Comparison of ENCODE assay signal across 27 mouse cellular contexts in the genomic region with DNA sequence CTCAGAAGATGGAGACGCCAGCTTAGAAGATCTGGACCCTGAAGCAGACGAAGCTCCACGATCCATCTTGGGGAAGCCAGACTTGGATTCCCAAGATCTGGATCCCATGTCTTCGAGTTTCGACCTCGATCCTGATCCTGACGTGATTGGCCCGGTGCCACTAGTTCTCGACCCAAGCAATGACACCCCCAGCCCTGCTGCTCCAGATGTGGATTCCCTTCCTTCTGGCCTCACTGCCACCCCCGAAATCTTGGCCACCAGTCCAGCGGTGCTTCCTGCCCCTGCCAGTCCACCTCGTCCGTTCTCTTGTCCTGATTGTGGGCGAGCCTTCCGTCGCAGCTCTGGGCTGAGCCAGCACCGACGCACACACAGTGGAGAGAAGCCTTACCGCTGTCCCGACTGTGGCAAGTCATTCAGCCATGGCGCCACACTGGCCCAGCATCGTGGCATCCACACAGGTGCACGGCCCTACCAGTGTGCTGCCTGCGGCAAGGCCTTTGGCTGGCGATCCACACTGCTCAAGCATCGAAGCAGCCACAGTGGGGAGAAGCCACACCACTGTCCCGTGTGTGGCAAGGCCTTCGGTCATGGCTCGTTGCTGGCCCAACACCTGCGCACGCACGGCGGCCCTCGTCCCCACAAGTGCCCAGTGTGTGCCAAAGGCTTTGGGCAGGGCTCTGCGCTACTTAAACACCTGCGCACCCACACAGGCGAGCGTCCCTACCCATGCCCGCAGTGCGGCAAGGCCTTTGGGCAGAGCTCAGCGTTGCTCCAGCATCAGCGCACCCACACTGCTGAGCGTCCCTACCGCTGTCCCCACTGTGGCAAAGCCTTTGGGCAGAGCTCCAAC. TPM values are rescaled to one million over a fixed set of nuclear protein-coding genes. Genes with fewer than 3 reads are reported as not detected.
DNase-seq lines count a peak whose midpoint lies in the region; ATAC-seq and TF ChIP-seq lines count a peak whose summit lies in the region.
"Had no signal": no experiment of that assay in that cellular context is flagged by ENCODE, and none has a peak within 500 bp of the region (broad histone marks: within the 10 kb centered on the region; RNA-seq: fewer than 3 reads in every experiment).

No protein-coding gene starts in this region.

- H3K9ac ChIP-seq in midbrain, embryonic 15.5 days, result no peak overlapping the region
- H3K9ac ChIP-seq in ES-E14 (ENCODE audit: insufficient read depth, low read depth, low read length, poor library complexity, severe bottlenecking), result peak overlapping the region; percentile 38
- H3K9ac ChIP-seq: embryonic facial prominence, embryonic 13.5 days; heart, embryonic 13.5 days; hindbrain, embryonic 14.5 days; intestine, embryonic 15.5 days; liver, embryonic 13.5 days; lung, embryonic 15.5 days; midbrain, embryonic 13.5 days had no signal

- no peak overlapping the region for H3K4me2 ChIP-seq in midbrain, embryonic 15.5 days
- H3K4me2 ChIP-seq: embryonic facial prominence, embryonic 13.5 days; heart, embryonic 13.5 days; hindbrain, embryonic 14.5 days; intestine, embryonic 15.5 days; liver, embryonic 13.5 days; lung, embryonic 15.5 days; neural tube, embryonic 13.5 days had no signal

- no peak for TF ChIP-seq POLR2A in lung, adult 2 months (IDR thresholded peaks at IDR 0.05; ENCODE audit: borderline replicate concordance, extremely low read depth, low read depth, low read length)

- no peaks in the 10 kb centered on the region for H3K27me3 ChIP-seq in midbrain, embryonic 10.5 days (ENCODE audit: low read depth, poor library complexity, severe bottlenecking)
- no peaks in the 10 kb centered on the region for H3K27me3 ChIP-seq in midbrain, embryonic 15.5 days (replicated peaks)
- no peaks in the 10 kb centered on the region for H3K27me3 ChIP-seq in limb, embryonic 10.5 days (ENCODE audit: low read depth, poor library complexity, severe bottlenecking)
- H3K27me3 ChIP-seq: embryonic facial prominence, embryonic 13.5 days; heart, embryonic 13.5 days; intestine, embryonic 15.5 days; lung, embryonic 15.5 days; midbrain, embryonic 13.5 days; neural tube, embryonic 13.5 days had no signal

- peak; percentile 37 to 39 for DNase-seq in cerebellum, postnatal 10 days
- DNase-seq in cerebellum, adult 8-10 months, result no peak
- DNase-seq in midbrain, embryonic 10.5 days (ENCODE audit: low spot score), result no peak
- DNase-seq in ES-E14 (ENCODE audit: low read depth, low spot score), result no peak
- no peak for DNase-seq in limb, embryonic 10.5 days (ENCODE audit: low spot score)
- no peak for DNase-seq in lung, adult 2 months
- DNase-seq: adrenal gland, postnatal 10 days; cerebellum, adult 11 months; kidney, adult 9 months; kidney, postnatal 36 days; layer of hippocampus, adult 9-11 months; liver, embryonic 13.5 days; thymus, postnatal 25 days had no signal

- peaks cover 45% of the 10 kb centered on the region for H3K36me3 ChIP-seq in midbrain, embryonic 10.5 days
- peaks cover 22% of the 10 kb centered on the region for H3K36me3 ChIP-seq in midbrain, embryonic 15.5 days (replicated peaks)
- no peaks in the 10 kb centered on the region for H3K36me3 ChIP-seq in ES-E14 (ENCODE audit: control insufficient read depth, insufficient read depth, low read length, poor library complexity, severe bottlenecking)
- H3K36me3 ChIP-seq in limb, embryonic 10.5 days, result peaks cover 49% of the 10 kb centered on the region

- no peak overlapping the region for H3K27ac ChIP-seq in midbrain, embryonic 10.5 days (replicated peaks)
- no peak overlapping the region for H3K27ac ChIP-seq in midbrain, embryonic 15.5 days
- H3K27ac ChIP-seq in ES-E14 (ENCODE audit: insufficient read depth, low read depth, low read length, poor library complexity, severe bottlenecking), result no peak overlapping the region
- H3K27ac ChIP-seq in limb, embryonic 10.5 days, result no peak overlapping the region
- H3K27ac ChIP-seq: embryonic facial prominence, embryonic 13.5 days; heart, embryonic 13.5 days; hindbrain, embryonic 14.5 days; intestine, embryonic 15.5 days; liver, embryonic 13.5 days; lung, embryonic 15.5 days; macrophage; midbrain, embryonic 13.5 days; neural tube, embryonic 13.5 days; stomach, postnatal 0 days had no signal

- H3K9me3 ChIP-seq in midbrain, embryonic 10.5 days (replicated peaks), result peaks cover 23% of the 10 kb centered on the region
- no peaks in the 10 kb centered on the region for H3K9me3 ChIP-seq in midbrain, embryonic 15.5 days
- no peaks in the 10 kb centered on the region for H3K9me3 ChIP-seq in ES-E14 (ENCODE audit: control insufficient read depth, insufficient read depth, low read depth, low read length)
- H3K9me3 ChIP-seq in limb, embryonic 10.5 days (replicated peaks), result peaks cover 20% of the 10 kb centered on the region
- H3K9me3 ChIP-seq: intestine, embryonic 15.5 days; liver, embryonic 13.5 days; lung, embryonic 15.5 days had no signal

- in situ Hi-C loops in ES-E14 (cut with MboI; ENCODE audit: low sequenced_read_pairs in 2 of 2, unreplicated experiment in 2 of 2), result no loop called here

- H3K4me3 ChIP-seq in midbrain, embryonic 10.5 days, result peak overlapping the region; percentile 19; the same call in 1 of the 2 replicates
- H3K4me3 ChIP-seq in midbrain, embryonic 15.5 days, result no peak overlapping the region
- peak overlapping the region; percentile 52 to 67 for H3K4me3 ChIP-seq in ES-E14 (ENCODE audit: insufficient read depth in 1 of 2, low read depth in 1 of 2, low read length in 2 of 2, poor library complexity in 1 of 2, severe bottlenecking in 1 of 2)
- 0 out of 2 replicates have a peak overlapping the region, but pooled peaks have one; percentile 1 for H3K4me3 ChIP-seq in limb, embryonic 10.5 days
- H3K4me3 ChIP-seq in lung, adult 2 months (replicated peaks; ENCODE audit: extremely low read depth, low read depth, low read length), result no peak overlapping the region
- H3K4me3 ChIP-seq: embryonic facial prominence, embryonic 13.5 days; heart, embryonic 13.5 days; intestine, embryonic 15.5 days; liver, embryonic 13.5 days; lung, embryonic 15.5 days had no signal

- H3K4me1 ChIP-seq in midbrain, embryonic 10.5 days, result peaks cover 32% of the 10 kb centered on the region
- peaks cover 40% of the 10 kb centered on the region for H3K4me1 ChIP-seq in midbrain, embryonic 15.5 days
- peaks cover 6 to 7% of the 10 kb centered on the region in 2 experiments; a peak in 3 of 4 replicates for H3K4me1 ChIP-seq in ES-E14 (ENCODE audit: control insufficient read depth in 2 of 2, insufficient read depth in 2 of 2, low read length in 2 of 2, poor library complexity in 1 of 2)
- H3K4me1 ChIP-seq in limb, embryonic 10.5 days, result peaks cover 13% of the 10 kb centered on the region; the same call in 1 of the 2 replicates
- peaks cover 2% of the 10 kb centered on the region; the same call in 1 of the 2 replicates for H3K4me1 ChIP-seq in lung, adult 2 months (ENCODE audit: control insufficient read depth, insufficient read depth, low read length)

- no peak for ATAC-seq in midbrain, embryonic 15.5 days (replicated peaks)
- ATAC-seq: intestine, embryonic 15.5 days; midbrain, embryonic 13.5 days had no signal

- 93% methylated on average over 44 of the region's 44 CpGs for WGBS in midbrain, embryonic 10.5 days
- 95% methylated on average over 44 of the region's 44 CpGs for WGBS in midbrain, embryonic 15.5 days
- WGBS in limb, embryonic 10.5 days, result 95% methylated on average over 44 of the region's 44 CpGs
- 95% methylated on average over 44 of the region's 44 CpGs for WGBS in lung, adult 2 months

- no peak for TF ChIP-seq CTCF in lung, adult 2 months (IDR thresholded peaks at IDR 0.05; ENCODE audit: insufficient read depth, low read length)

TF ChIP-seq in ES-E14, 5 proteins besides CTCF, POLR2A, EP300 and RAD21:
- TF ChIP-seq CHD2 (IDR thresholded peaks at IDR 0.05; ENCODE audit: low read depth, low read length), result no peak
- TF ChIP-seq HCFC1 (IDR thresholded peaks at IDR 0.05; ENCODE audit: borderline replicate concordance, insufficient read depth, low read length), result no peak
- no peak for TF ChIP-seq ZNF384 (IDR thresholded peaks at IDR 0.05; ENCODE audit: low read depth, low read length)

RNA-seq across cellular contexts. Expression of gene Zfp358, which starts 2.9 kb away (rescaled TPM):
- 69.4 and 80.0 TPM in 2 replicates for polyA plus RNA-seq in midbrain, embryonic 10.5 days (2016; fragmentation: Nextera tagmentation; extraction: Ambion mirVana)
- 83.9 and 89.2 TPM in 2 replicates for polyA plus RNA-seq in midbrain, embryonic 15.5 days (2015; fragmentation: Nextera tagmentation; extraction: Ambion mirVana)
- 5.1 and 7.1 TPM in 2 replicates for total RNA-seq in ES-E14 (2012; rRNA removed)
- polyA plus RNA-seq in limb, embryonic 10.5 days (2016; fragmentation: Nextera tagmentation; extraction: Ambion mirVana), result 71.3 and 80.8 TPM in 2 replicates
- polyA plus RNA-seq in lung, adult 2 months (2012; rRNA removed), result 78.5 TPM in 2 replicates

RNA-seq across cellular contexts. Expression of gene Mcoln1, which starts 4.5 kb away (rescaled TPM):
- 62.0 and 69.6 TPM in 2 replicates for polyA plus RNA-seq in midbrain, embryonic 10.5 days (2016; fragmentation: Nextera tagmentation; extraction: Ambion mirVana)
- 126 and 130 TPM in 2 replicates for polyA plus RNA-seq in midbrain, embryonic 15.5 days (2015; fragmentation: Nextera tagmentation; extraction: Ambion mirVana)
- 48.6 and 79.9 TPM in 2 replicates for total RNA-seq in ES-E14 (2012; rRNA removed)
- polyA plus RNA-seq in limb, embryonic 10.5 days (2016; fragmentation: Nextera tagmentation; extraction: Ambion mirVana), result 59.4 and 71.5 TPM in 2 replicates
- polyA plus RNA-seq in lung, adult 2 months (2012; rRNA removed), result 286 and 410 TPM in 2 replicates

RNA-seq across cellular contexts. Expression of gene Pnpla6, which starts 19.4 kb away (rescaled TPM):
- 20.0 and 22.2 TPM in 2 replicates for polyA plus RNA-seq in midbrain, embryonic 10.5 days (2016; fragmentation: Nextera tagmentation; extraction: Ambion mirVana)
- polyA plus RNA-seq in midbrain, embryonic 15.5 days (2015; fragmentation: Nextera tagmentation; extraction: Ambion mirVana), result 42.5 and 45.5 TPM in 2 replicates
- 125 and 201 TPM in 2 replicates for total RNA-seq in ES-E14 (2012; rRNA removed)
- polyA plus RNA-seq in limb, embryonic 10.5 days (2016; fragmentation: Nextera tagmentation; extraction: Ambion mirVana), result 17.7 and 21.1 TPM in 2 replicates
- 75.7 and 88.1 TPM in 2 replicates for polyA plus RNA-seq in lung, adult 2 months (2012; rRNA removed)

RNA-seq across cellular contexts. Expression of gene Tex45, which starts 25.1 kb away (rescaled TPM):
- not detected in 2 replicates for polyA plus RNA-seq in midbrain, embryonic 10.5 days (2016; fragmentation: Nextera tagmentation; extraction: Ambion mirVana)
- 0.23 and 0.49 TPM in 2 replicates for polyA plus RNA-seq in midbrain, embryonic 15.5 days (2015; fragmentation: Nextera tagmentation; extraction: Ambion mirVana)
- total RNA-seq in ES-E14 (2012; rRNA removed), result 0.16 TPM in 1 of 2 replicates, not detected in the other
- not detected in 2 replicates for polyA plus RNA-seq in limb, embryonic 10.5 days (2016; fragmentation: Nextera tagmentation; extraction: Ambion mirVana)
- 0.14 and 0.24 TPM in 2 replicates for polyA plus RNA-seq in lung, adult 2 months (2012; rRNA removed)
- total RNA-seq: common myeloid progenitor, adult 5-6 weeks; gastrocnemius, adult 18-20 months; heart, postnatal 25 days had no signal
- polyA plus RNA-seq: heart, embryonic 13.5 days; intestine, embryonic 15.5 days; limb, embryonic 11.5 days; liver, embryonic 13.5 days; lung, embryonic 15.5 days; macrophage had no signal

RNA-seq across cellular contexts. Expression of gene Pex11g, which starts 28.3 kb away (rescaled TPM):
- 4.5 and 4.8 TPM in 2 replicates for polyA plus RNA-seq in midbrain, embryonic 10.5 days (2016; fragmentation: Nextera tagmentation; extraction: Ambion mirVana)
- polyA plus RNA-seq in midbrain, embryonic 15.5 days (2015; fragmentation: Nextera tagmentation; extraction: Ambion mirVana), result 4.9 and 5.4 TPM in 2 replicates
- 3.2 and 5.5 TPM in 2 replicates for total RNA-seq in ES-E14 (2012; rRNA removed)
- polyA plus RNA-seq in limb, embryonic 10.5 days (2016; fragmentation: Nextera tagmentation; extraction: Ambion mirVana), result 6.3 and 7.6 TPM in 2 replicates
- 7.6 and 7.7 TPM in 2 replicates for polyA plus RNA-seq in lung, adult 2 months (2012; rRNA removed)

Comparison
In these comparisons a context has a peak if more than half of its experiments do, and no peak if none do; other contexts are left out.
1. DNase-seq: peak in cerebellum, postnatal 10 days (2 of 2); none in cerebellum, adult 8-10 months (single experiment), midbrain, embryonic 10.5 days (single experiment), ES-E14 (single experiment), limb, embryonic 10.5 days (single experiment) and lung, adult 2 months (single experiment).
2. H3K4me3 ChIP-seq: peak in midbrain, embryonic 10.5 days (single experiment), ES-E14 (2 of 2) and limb, embryonic 10.5 days (single experiment); none in midbrain, embryonic 15.5 days (single experiment) and lung, adult 2 months (single experiment).